Mouse (Mus musculus) T-cell, adult 2 months (primary cell): Measurements from ENCODE around the gene Mrpl17.

Source experiments
- DNase-seq: peaks from one replicate; pipeline ENCODE4 v3.0.0; 2022; ENCODE audit warnings: low spot score

The Mrpl17 gene

DNA sequence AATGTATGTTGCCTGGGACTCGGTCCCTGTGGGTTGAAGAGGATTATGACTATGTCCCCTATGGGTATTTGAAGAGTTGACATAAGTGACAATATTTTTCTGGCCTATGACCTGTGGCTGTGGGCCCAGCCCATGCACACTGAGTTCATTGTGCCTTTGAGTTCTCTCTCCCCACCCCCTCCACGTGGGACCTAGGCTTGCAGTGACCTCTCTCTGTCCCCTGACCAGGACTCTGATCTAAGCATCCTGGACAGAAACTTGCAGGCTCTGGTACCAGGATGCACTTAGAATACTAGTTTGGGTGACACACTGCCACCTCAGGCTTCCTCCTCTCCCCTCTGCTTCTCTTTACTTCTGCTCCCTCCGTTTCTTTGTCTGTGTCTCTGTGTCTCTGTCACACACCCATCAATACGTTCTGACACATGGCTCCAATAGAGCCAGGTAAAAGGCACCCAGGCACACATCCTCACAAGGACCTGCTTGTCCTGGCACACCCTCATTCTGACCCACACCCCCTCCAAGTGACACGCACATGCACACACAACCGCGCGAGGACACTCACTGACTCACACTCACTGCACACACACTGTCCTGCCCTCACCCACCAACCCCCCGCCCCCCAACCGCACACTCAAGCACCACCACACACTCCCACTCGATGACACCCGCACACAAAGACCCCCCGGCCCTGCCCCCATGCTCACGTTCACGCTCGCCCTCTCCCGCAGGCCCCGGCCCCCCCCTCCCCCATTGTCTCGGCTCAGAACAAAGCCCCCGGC is 24.2 kb downstream of the Mrpl17 start:
- no peak for DNase-seq

DNA sequence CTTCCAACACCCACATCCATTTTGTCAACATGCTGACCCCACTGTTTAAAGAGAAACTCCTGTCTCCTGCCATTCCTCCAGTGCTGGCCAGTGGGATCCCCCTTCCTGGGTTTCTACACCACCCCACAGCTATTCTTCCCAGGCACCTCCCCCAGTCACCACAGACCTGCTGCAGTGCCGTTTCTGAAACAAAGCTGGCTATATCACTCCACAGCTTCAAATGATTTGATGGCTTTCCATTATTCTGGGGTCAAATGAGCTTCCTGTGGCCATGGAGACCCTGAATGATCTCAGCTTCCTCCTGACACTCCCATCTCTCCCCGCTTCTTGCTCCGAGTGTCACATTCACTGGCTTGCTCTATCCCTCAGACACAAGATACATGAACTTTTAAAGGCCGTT is 26.3 kb downstream of the Mrpl17 start:
- no peak for DNase-seq

- no peak for DNase-seq
These were observed 27.0 kb downstream of the Mrpl17 start for GRCm38 (mm10) chr7:105783861-105784260.

- DNase-seq, result peak; percentile 22
These were observed 32.2 kb downstream of the Mrpl17 start for GRCm38 (mm10) chr7:105778553-105779265.

DNA sequence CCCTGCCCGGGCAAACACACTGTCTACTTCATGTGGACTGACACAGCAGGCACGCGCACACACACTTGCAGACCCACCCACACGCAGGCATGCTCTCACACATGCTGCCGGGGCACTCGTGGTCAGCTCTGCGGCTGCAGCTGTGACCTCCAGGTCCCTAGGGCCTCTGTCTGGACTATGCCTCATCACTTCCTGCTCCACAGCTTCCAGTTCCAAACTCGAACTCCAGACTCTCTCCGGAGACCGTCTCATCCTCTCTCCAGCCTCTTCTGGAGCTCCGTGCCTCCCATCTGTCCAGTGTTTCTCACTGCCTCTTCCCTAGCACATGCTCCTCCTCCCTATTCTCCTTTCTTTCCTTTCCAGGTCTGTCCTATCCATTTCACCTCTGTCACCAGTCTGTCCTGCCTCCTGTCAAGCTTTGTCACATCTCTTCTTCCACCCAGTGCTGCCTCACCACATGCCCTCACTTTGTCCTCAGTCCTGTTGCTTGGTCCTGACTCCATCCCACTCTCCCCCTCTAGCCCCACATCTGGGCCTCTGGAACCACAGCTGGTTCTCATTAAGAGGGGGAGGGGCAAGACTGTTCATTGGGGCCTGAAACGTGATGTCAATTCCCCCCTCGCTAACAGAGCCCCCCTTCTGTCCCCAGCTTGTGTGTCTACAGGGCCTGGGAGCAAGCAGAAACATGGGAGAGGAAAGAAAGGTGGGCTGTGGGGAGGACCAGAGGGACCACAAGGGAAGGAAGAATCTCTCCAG is 32.9 kb downstream of the Mrpl17 start:
- DNase-seq, result no peak

DNA sequence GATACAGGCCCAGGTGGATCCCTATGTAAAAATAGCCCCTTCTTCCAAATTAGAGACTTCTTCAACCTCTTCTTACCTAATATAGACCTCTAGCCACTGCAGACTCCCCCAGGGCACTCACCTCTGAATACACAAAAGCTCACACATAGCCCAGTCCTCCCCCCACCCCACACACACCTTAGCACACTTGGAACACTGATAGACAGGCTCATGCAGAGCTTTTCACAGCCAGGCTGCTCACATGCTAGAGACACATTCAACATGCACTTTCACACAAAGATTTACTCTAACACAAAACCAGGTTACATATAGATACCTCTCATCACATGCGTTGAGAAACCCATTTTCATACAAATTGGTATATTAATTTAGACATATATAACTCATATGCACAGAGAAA is 33.6 kb downstream of the Mrpl17 start:
- no peak for DNase-seq

- DNase-seq, result no peak
These were observed 34.9 kb downstream of the Mrpl17 start for GRCm38 (mm10) chr7:105776026-105776425.

- DNase-seq, result no peak
These were observed 36.2 kb downstream of the Mrpl17 start for GRCm38 (mm10) chr7:105774661-105775060.

DNA sequence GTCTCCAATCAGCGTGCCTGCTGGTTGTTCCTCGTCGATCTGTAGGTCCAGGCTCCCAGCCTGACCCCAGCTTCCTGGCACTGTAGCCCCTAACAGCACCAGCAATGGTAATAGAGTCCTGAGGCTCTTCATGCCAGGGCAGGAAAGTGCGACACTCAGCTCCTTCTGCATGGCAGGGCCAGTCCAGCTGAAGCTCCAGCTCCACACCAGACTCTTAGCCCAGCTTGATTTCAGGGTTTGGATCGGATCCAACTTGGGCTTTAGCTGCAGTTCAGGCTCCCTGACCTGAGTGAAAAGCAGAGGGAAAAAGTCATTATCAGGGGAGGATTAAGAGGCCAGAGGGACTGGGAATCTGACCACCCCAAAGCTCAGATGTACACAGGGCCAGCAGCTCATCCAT is 37.9 kb downstream of the Mrpl17 start:
- DNase-seq, result no peak

DNA sequence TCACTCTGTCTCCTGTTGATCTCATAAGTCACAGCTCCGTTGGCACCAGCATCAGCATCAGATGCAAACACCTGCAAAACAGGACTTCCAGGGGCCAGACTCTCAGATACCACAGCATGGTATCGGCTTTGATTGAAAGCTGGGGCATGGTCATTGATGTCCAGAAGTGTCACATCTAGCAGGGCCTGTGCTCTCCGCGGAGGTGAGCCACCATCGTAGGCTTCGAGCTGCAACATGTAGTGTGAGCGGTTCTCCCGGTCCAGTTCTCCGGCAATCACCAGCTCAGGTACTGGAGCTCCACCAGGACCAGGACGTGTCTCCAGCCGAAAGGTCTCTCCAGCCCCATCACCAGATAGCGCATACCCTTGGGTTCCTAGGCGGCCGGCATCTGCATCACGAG is 38.6 kb downstream of the Mrpl17 start:
- DNase-seq, result no peak

DNA sequence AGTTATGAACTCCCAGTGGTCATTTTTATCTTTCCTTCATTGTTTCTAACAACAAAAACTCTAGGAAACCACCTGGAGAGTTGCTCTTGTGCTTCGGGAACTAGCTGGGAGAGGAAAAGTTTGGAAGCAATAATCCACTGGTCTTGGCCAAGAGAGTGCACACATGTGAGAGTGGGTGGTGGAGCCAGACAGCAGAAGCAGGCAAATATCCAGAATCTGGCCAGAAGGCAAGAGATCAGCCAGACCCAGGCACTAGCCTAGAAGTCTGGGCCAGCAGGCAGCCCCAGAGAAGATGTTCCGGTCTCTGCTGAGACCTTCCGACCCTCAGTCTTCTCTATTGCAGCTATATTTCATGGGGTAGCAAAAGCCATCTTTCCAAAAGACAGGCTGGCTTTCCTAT is 40.9 kb downstream of the Mrpl17 start:
- no peak for DNase-seq

DNA sequence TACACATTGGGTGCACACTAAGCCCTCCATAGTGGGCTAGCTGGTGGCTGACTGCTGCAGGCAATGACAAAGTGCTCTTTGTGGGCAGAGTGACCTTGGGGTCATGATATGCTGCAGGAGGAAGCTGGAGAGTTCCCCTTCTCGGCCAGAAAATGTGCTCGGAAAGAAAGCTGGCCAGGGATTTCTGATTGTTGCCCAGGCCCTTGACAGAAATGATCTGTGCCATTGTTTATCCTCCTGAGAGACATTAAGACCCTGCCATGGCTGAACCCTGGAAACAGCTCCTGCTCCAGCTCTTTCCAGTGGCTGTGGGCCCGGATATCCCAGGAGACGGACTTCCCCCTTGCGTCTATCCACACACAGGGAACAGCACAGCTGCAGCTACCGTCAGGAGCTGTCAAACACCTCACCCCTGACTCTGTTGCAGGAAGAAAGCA is 43.2 kb downstream of the Mrpl17 start:
- DNase-seq, result no peak

DNA sequence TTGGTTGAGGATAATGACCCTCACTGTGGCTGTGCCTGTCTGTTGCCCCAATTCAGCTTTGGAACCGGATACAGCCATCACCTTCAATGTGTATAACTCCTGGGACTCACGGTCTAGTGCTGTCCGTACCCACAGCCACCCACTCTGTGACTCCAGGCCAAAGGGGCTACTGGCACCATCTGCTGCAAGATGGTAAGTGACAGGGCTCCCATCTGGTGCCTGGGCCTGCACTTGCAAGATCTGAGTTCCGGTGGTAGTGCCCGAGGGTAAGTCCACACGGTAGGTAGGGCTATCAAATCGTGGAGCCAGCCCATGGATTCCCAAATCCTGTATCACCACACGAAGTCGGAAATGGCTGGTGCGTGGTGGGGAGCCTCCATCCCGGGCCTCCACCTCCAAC is 46.6 kb downstream of the Mrpl17 start:
- no peak for DNase-seq

DNA sequence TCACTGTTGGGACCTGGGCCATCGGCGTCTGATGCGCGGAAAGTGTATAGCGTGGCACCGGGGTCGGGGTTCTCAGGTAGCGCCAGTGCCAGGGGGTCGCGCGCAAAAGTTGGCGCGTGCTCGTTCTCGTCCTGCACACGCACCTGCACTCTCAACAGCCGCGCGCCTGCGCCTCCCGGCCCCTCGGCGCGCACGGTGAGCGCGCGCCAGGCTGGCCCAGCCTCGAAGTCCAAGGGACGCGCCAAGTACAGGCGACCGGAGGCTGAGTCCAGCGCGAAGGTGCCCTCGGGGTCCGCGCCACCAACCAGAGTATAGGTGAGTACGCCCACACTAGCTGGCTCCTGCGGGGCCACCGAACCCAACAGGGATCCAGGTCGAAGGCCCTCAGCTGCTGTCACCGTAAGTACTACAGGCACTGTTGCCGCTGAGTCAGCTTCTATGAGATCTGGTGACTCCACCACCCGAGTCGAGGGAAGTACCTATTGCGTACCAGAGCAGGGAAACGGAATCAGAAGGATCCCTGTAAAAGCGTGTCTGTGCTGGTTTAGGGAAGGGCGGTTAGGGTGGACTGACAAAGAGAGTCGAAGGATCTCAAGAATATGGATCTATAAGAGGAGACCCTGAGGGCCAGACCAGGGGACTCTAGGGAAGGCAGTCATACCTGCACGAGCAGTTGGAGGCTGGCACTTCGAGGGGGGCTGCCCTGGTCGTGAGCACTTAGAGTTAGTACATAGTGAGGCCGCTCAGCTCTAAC is 48.2 kb downstream of the Mrpl17 start:
- no peak for DNase-seq

GRCm38 (mm10) chr7:105761813-105762484 is 49.0 kb downstream of the Mrpl17 start:
- no peak for DNase-seq

GRCm38 (mm10) chr7:105753281-105753680 is 57.6 kb downstream of the Mrpl17 start:
- DNase-seq, result no peak
